Mouse (Mus musculus) 416B (cell line): ENCODE data around the gene Stag2.

Source experiments
- DNase-seq: peaks from one replicate; pipeline ENCODE4 v3.0.0; 2011; ENCODE audit warnings: low read depth

Stag2 gene

GRCm38 (mm10) chrX:42148788-42149556, at the start of gene Stag2:
TSS of gene Stag2 (plus strand) at chrX:42149317.
- DNase-seq, result peak; percentile 86

- peak; percentile 5 for DNase-seq
Observed at GRCm38 (mm10) chrX:42107137-42107536, 42.0 kb upstream of the Stag2 start.

DNA sequence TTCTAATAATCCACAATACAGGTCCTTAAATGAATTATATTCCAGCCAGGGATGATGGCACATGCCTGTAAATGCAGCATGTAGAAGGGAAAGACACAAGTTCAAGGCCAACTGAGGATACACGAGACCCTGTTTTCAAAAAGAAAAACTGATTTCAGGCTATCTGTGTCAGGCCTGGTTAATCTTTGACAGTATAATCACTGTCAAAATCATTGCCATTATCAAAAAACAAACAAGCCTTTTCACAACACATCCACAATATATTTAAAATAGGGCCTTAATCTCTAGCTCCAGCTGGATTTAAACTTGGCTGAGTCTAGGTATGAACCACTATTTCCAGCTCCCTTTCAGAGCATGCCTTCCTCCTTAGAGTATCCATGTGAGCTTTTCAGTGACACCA, 38.5 kb upstream of the Stag2 start:
- DNase-seq, result no peak

DNA sequence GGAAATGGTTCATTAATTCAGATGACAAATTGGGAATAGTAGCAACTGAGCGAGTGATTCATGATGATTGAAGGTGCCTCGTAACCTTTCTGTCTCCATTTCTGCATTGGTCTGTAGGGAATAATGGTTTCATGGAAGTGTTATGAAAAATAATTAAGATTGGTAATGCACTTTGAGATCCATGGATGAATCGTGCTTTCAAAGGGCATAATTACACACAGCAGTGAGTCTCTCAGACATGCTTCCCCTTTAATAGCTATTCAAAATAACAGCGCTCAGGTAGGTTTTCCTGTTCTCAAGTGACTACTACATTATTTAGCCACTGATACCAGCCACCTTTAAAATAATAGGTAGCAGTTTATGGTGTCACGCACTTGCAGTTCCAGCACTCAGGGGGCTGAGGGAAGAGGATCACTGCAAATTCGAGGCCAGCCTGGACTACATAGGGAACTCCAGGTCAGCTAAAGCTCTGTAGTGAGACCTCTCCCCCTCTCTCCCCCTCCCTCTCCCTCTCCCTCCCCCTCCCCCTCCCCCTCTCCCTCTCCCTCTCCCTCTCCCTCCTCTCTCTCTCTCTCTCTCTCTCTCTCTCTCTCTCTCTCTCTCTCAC, 29.6 kb upstream of the Stag2 start:
- no peak for DNase-seq

DNA sequence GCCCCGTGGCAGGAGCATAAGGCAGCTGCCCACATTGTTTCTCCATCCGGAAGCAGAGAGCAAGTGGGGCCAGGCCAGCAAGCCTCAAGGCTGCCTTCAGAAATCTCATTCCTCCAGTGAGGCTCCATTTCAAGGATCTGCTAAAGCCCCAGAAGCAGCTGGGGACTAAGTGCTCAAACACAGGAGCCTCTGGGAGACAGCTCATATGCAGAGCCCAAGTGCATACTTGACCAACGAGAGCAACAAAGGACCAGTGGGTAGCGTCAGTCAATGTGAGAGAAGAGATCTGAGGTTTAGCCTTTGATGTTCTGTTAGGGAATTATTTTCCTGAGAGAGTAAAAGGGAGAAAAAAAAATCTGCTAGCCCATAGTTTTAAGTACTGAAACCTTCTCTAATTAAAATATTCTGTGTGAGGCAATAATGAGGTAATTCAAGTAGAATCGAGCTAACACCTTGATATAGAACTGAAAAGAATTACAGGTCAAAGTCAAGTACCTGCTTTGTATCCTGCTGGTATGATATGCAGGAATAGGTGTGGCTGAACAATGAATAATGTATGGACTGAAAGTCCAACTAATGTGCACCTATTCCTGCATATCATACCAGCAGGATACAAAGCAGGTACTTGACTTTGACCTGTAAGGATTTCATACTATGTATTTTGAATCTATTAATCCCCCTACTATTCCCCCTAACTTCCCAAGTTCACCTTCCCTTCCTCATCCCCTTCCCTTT, 24.0 kb upstream of the Stag2 start:
- DNase-seq, result no peak

- DNase-seq, result no peak
Observed at GRCm38 (mm10) chrX:42139882-42140281, 9.2 kb upstream of the Stag2 start.

DNA sequence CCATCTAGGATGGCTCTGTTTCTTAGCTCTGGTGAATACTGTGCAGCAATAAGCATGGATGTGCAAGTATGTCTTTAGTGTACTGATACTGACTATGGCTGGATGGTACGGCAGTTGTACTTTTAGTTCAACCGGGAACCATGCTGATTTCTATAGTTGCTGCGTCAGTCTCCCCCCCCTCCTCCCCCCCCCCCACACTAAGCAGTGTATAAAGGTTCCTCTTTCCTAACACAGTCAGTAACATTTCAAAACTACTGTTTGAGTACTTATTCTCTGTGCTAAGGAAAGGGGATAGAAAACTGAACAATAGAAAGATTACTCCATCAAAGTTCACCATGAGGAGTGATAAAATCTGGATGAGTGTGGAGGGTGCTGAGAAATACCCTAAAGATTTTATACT, 6.5 kb upstream of the Stag2 start:
- DNase-seq, result peak; percentile 56

DNA sequence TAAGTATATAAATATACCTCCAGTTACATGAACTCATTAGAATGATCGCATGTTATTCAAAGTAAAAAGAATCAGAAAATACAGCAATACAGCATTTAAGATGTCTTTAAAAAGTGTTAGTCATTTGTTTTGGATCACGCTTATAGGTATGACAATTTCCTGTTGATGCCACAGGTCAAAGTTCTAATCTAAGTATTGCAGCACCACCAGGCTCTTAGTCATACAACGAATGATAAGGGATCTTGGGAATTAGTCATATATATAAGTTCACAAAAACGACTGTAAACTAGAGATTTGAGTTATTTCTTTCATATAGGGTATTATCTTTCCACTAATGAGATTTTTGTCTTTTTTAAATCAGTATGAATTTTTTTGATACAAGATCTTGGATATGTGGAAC, 5.1 kb upstream of the Stag2 start:
- peak; percentile 83 for DNase-seq

GRCm38 (mm10) chrX:42148016-42148451, 1.1 kb upstream of the Stag2 start:
- DNase-seq, result peak; percentile 50

DNA sequence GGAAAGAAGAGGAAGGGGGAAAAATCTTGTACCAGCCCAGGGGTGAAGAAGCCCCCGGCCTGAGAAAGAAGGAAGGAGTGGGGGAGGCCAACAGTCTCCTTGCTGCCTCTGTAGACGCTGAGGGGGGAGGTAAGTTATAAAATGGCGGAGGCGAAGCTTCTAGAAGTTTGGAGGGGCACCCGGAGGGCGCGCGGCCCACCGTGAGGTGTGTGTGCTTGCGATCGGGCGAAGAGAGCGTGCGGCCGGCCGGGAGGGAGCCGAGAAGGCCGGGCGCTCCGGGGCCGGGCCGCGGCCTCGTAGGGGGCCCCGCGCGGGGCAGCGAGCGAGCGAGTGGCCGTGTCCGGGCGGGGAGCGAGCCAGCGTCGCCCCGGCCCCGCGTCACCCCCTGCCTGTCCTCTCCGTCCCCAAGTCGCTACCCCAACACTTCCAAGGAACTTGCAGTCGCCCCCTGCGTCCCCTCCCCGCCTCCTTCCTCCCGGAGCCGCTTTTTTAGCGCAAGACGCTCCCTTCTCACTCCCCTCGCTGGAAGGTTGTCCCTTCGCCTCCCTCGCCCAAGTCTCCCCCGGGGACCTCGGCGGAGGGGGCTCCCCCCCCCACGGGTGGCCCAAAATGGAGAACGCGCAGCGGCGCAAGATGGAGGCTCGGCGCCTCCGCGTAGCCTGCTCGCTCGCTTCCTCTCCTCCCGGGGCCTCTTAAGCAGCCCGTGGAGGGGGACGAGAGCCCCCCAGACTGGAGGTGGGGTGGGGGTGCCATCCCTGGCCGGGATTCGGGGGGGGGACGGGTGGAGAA, 634 bp downstream of the Stag2 start:
- peak; percentile 45 for DNase-seq

- peak; percentile 91 for DNase-seq
Observed at GRCm38 (mm10) chrX:42150346-42151023, 1.4 kb downstream of the Stag2 start.

- no peak for DNase-seq
Observed at GRCm38 (mm10) chrX:42151024-42151754, 2.1 kb downstream of the Stag2 start.

DNA sequence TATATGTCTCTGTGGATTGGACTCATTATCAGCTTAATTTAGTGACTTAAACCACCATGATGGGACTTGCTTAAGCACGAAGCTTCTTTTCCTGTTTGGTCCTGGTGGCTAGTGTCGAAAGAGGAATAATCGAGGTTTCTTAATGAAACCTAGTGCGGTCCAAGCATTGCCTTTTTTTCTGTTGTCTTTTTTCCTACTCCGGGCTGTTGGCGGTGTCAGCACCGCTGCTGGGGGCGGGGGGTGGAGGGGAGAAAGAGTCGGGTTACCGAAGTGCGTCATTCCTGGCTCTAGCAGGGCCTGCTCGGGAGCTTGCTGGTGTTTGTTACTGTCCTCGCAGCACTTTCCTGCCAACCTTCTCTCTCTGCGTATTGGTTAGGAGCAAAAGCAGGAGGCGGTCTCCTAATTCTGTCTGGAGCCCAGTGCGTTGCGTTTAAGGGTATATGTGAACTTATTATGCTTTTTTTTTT, 2.8 kb downstream of the Stag2 start:
- peak; percentile 93 for DNase-seq

DNA sequence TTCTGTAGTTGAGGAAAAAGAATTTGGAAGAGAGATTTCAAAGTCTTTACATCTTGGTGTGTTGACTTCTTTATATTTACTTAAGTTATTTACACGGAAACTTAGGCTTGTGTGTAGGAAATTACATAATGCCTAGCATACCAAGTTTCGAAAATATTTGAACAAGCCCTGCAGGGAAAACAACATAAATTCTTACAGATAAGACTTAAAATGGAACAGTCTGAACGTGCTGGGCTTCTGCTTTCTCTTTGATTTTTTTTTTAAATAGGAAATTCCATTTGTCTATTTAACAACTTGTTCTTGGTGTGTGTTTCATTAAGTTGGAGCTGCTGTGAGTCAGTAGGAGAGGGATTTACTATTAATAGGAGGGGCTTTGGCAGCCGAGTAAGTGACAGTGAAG, 3.9 kb downstream of the Stag2 start:
- no peak for DNase-seq

DNA sequence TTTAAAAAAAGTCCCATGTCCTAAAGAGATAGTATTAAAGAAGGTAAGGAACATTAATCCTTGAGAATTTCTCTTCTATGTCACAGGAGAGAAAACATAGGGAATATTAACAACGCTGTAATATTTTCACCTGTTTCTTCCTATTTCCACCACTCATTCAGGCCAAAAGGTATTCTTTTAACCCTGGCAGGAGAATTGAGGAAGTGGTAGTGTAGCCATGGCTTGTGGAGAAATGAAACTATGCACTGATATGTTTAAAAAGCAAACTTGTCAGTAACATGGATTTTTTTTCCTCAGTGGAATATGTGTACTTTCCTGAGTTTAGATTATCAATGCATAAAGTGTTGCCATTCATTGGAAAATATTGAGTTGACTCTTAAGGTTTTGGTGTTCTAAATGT, 16.3 kb downstream of the Stag2 start:
- DNase-seq, result no peak

GRCm38 (mm10) chrX:42170811-42171210, 21.7 kb downstream of the Stag2 start:
- no peak for DNase-seq

- DNase-seq, result no peak
Observed at GRCm38 (mm10) chrX:42187590-42187989, 38.5 kb downstream of the Stag2 start.

DNA sequence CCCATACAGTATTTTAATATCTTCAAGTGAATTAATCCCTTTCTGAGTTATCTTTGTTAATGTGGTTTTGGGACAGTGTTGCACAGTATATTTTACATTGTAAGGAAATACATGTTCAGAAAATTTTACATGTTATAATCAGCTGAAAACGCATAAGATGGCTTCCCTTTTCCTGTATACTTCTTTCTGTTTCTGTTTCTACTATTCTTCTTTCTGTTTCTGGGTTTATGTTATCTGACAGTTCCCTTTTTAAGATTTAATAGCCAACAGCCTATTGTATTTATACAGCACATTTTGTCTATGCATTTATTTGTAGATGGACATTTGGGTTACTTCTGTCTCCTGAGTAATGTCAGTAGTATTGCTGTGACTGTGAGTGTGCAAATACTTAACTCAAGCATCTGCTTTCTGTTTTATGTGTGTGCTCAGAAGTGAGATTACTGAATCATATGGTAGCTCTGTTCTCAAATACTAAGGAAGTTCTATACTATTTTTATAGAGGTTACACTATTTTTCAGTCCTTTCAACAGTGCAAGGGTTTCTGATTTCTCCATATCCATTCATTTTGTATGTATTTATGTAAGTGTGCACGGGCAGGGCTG, 39.8 kb downstream of the Stag2 start:
- DNase-seq, result no peak

GRCm38 (mm10) chrX:42194608-42195007, 45.5 kb downstream of the Stag2 start:
- peak; percentile 29 for DNase-seq

GRCm38 (mm10) chrX:42202482-42202881, 53.4 kb downstream of the Stag2 start:
- no peak for DNase-seq
